Mouse (Mus musculus) limb, embryonic 11.5 days (tissue): Measurements from ENCODE around the gene Rsph1. TPM values are rescaled to one million over a fixed set of nuclear protein-coding genes. Genes with fewer than 3 reads are reported as not detected.

Source experiments
- ATAC-seq: fragments of 200-750 bp; cut with Nextera tagmentation; 2 replicates; pipeline ENCODE4 v1.8.0; 2017; ENCODE audit warnings: low read depth; ENCODE audit not compliant: insufficient number of reproducible peaks, low FRiP score, low TSS enrichment
- DNase-seq: peaks from one replicate; pipeline ENCODE4 v3.0.0-alpha.2; 2015; ENCODE audit warnings: low spot score
- H3K27ac ChIP-seq: fragments of 300-500 bp; sonication (generic); replicated peaks from 2 replicates; pipeline ENCODE4 v1.5.1; 2014; ENCODE audit warnings: low read depth, mild to moderate bottlenecking, low read length
- H3K27me3 ChIP-seq: fragments of 300-500 bp; sonication (generic); 2 replicates; pipeline ENCODE4 v1.6.1; 2014; ENCODE audit warnings: mild to moderate bottlenecking, low read length, mixed read lengths; ENCODE audit not compliant: control insufficient read depth, insufficient read depth
- H3K36me3 ChIP-seq: fragments of 300-500 bp; sonication (generic); 2 replicates; pipeline ENCODE4 v1.6.1; 2014; ENCODE audit warnings: mild to moderate bottlenecking, low read length, moderate library complexity, mixed read lengths; ENCODE audit not compliant: control insufficient read depth, insufficient read depth
- H3K4me1 ChIP-seq: fragments of 300-500 bp; sonication (generic); 2 replicates; pipeline ENCODE4 v1.6.1; 2014; ENCODE audit warnings: low read length, mixed read lengths; ENCODE audit not compliant: control insufficient read depth, insufficient read depth
- H3K4me2 ChIP-seq: fragments of 300-500 bp; sonication (generic); 2 replicates; pipeline ENCODE4 v1.6.1; 2014; ENCODE audit warnings: low read depth, mild to moderate bottlenecking, moderate library complexity; ENCODE audit not compliant: severe bottlenecking
- H3K4me3 ChIP-seq: fragments of 300-500 bp; sonication (generic); 2 replicates; pipeline ENCODE4 v1.5.1; 2014; ENCODE audit warnings: low read depth, low read length
- H3K9ac ChIP-seq: fragments of 300-500 bp; sonication (generic); 2 replicates; pipeline ENCODE4 v1.6.1; 2014; ENCODE audit warnings: mild to moderate bottlenecking, low read length
- H3K9me3 ChIP-seq: fragments of 300-500 bp; sonication (generic); 2 replicates; pipeline ENCODE4 v1.6.1; 2016; ENCODE audit warnings: low read length; ENCODE audit not compliant: control insufficient read depth
- WGBS: fragments of 180-500 bp; shearing (Covaris S2); extraction: QIAGEN DNeasy Blood & Tissue Kit; methylation state at CpG from one replicate; pipeline ENCODE4 v1.1.7; 2014; 5-methylcytosine and 5-hydroxymethylcytosine counted together
- polyA plus RNA-seq: library from polyadenylated mRNA; unstranded; fragments of >200 nt; fragmentation: Nextera tagmentation; extraction: Ambion mirVana; gene quantifications from 2 replicates; pipeline ENCODE4 v1.2.1, GENCODE M21; 2014

The Rsph1 gene
- polyA plus RNA-seq, result 0.44 and 0.73 TPM in 2 replicates

- Histone ChIP-seq H3K36me3 (no peaks in the 10 kb centered on the region), H3K4me1 (no peaks in the 10 kb centered on the region; the same call in 1 of the 2 replicates), H3K4me2 (peak within 1 kb of the TSS; percentile 67), H3K27ac (no peak within 1 kb of the TSS), H3K27me3 (no peaks in the 10 kb centered on the region), H3K4me3 (peak within 1 kb of the TSS; percentile 34), H3K9me3 (no peaks in the 10 kb centered on the region), H3K9ac (no peak within 1 kb of the TSS)
- ATAC-seq, result peak; percentile 70
- peak; percentile 90 for DNase-seq
- 11% methylated on average over 44 of the region's 44 CpGs for WGBS
These were observed at the start of gene Rsph1 for GRCm38 (mm10) chr17:31276922-31277918. Rsph1 (minus strand) TSS chr17:31277383.

DNA sequence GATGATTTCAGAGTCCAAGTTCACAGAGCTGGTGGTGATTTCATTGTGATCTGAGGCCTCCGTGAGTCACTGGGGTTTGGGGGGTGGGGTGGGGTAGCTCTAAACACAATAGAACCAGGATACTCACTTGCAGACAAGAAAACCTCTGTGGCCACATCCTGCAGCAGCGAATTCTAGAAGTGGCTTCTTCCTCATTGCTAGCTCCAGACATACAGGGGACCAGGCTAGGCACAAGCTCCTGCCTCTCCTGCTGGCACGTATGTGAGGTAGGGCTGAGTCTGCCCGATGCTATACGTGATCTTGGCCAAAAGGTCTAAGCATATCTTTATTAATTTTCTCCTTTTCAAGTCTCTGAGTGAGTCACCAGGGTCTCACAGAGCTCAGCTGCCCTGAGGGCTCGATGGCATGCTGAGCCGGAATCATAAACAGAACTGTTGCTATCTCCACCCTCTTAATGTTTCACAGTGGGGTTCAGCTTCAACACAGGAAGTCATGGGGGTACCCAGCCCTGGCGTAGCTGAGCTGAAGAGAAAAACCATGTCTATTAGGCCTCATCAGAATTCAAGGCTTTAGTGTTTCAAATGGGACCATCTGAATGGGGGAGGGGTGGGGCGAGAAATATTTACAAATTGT lies 49.2 kb upstream of the Rsph1 start:
- 49% methylated on average over 9 of the region's 9 CpGs for WGBS
- no peak overlapping the region for H3K27ac ChIP-seq
- ATAC-seq, result no peak

DNA sequence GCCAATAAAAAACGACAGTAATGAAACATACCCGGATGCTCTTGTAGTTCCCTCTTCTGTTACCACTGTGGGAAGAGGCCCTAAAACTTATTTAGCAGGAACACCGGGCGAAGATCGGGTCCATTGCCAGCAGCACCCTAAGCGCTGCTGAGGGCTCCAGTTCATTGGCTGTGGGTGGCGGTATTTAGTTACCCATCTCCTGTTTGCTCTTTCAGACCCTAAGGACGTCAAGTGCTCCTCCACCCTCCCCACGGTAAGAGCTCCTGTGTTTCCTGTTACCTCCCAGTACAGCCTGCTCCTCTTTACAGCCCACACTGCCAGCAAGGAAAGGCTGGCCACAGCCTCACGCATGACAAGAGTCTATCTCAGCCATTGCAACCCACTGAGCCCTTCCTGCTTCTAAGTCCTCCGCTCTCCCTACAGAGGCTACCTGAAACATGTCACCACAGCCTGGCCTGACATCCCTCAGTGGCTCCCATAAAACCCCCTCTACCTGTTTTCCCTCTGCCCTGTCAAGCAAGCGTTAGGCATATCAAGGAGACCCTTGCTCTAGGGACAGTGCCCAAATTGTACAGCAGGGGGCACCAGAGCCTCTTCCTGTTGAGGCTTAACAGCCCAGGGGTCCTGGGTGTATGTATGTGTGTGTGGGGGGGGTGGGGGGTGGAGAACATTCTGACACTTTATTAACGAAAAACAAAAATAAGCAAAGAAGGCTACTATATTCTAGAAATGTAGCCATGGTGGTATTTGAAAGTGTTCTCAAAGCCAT lies 48.5 kb upstream of the Rsph1 start:
- DNase-seq (peak; percentile 79), ATAC-seq (no peak)
- Histone ChIP-seq H3K27me3 (no peaks in the 10 kb centered on the region), H3K9me3 (no peaks in the 10 kb centered on the region), H3K36me3 (no peaks in the 10 kb centered on the region), H3K27ac (no peak overlapping the region), H3K4me3 (no peak overlapping the region), H3K9ac (no peak overlapping the region), H3K4me1 (no peaks in the 10 kb centered on the region; the same call in 1 of the 2 replicates), H3K4me2 (no peak overlapping the region)
- 75% methylated on average over 13 of the region's 13 CpGs for WGBS

More for the DNA sequence above, 49.2 kb upstream of the Rsph1 start:
- no peak for DNase-seq
- H3K4me2 ChIP-seq, result no peak overlapping the region
- no peaks in the 10 kb centered on the region; the same call in 1 of the 2 replicates for H3K4me1 ChIP-seq
- H3K27me3 ChIP-seq, result no peaks in the 10 kb centered on the region
- no peaks in the 10 kb centered on the region for H3K36me3 ChIP-seq
- H3K9me3 ChIP-seq, result no peaks in the 10 kb centered on the region
- no peak overlapping the region for H3K9ac ChIP-seq
- no peak overlapping the region for H3K4me3 ChIP-seq

DNA sequence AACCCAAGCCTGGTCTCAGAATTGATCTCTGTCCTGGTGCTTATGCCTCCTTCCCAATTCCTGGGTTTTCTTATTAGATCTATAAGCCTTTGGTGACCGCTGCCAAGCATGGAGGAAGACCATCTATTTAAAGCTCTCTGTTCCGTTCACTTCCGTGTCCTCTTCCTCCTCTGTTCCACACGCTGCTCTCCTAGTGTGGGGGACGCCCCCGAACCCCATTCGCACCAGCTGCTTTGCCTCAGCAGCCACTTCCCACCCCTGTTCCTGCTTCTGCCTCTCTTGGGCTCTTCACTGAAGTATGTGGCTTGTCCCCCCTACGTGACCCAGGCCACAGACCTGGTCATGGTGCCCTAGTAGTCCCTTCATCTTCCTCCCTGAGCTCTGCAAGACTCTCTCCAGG lies 47.0 kb upstream of the Rsph1 start:
- no peak overlapping the region for H3K9ac ChIP-seq
- no peak overlapping the region for H3K4me2 ChIP-seq
- H3K27ac ChIP-seq, result no peak overlapping the region
- H3K9me3 ChIP-seq, result no peaks in the 10 kb centered on the region
- H3K4me1 ChIP-seq, result no peaks in the 10 kb centered on the region; the same call in 1 of the 2 replicates
- 93% methylated on average over 8 of the region's 8 CpGs for WGBS
- no peaks in the 10 kb centered on the region for H3K27me3 ChIP-seq
- H3K36me3 ChIP-seq, result no peaks in the 10 kb centered on the region
- DNase-seq, result no peak
- no peak for ATAC-seq
- H3K4me3 ChIP-seq, result no peak overlapping the region

GRCm38 (mm10) chr17:31323379-31323778 lies 46.2 kb upstream of the Rsph1 start:
- WGBS, result 88% methylated on average over 4 of the region's 4 CpGs
- H3K27ac ChIP-seq, result no peak overlapping the region
- DNase-seq (no peak), ATAC-seq (no peak)
- H3K4me1 ChIP-seq, result no peaks in the 10 kb centered on the region; the same call in 1 of the 2 replicates
- H3K36me3 ChIP-seq, result no peaks in the 10 kb centered on the region
- H3K9ac ChIP-seq, result no peak overlapping the region
- H3K27me3 ChIP-seq, result no peaks in the 10 kb centered on the region
- H3K4me3 ChIP-seq, result no peak overlapping the region
- no peak overlapping the region for H3K4me2 ChIP-seq
- H3K9me3 ChIP-seq, result no peaks in the 10 kb centered on the region

DNA sequence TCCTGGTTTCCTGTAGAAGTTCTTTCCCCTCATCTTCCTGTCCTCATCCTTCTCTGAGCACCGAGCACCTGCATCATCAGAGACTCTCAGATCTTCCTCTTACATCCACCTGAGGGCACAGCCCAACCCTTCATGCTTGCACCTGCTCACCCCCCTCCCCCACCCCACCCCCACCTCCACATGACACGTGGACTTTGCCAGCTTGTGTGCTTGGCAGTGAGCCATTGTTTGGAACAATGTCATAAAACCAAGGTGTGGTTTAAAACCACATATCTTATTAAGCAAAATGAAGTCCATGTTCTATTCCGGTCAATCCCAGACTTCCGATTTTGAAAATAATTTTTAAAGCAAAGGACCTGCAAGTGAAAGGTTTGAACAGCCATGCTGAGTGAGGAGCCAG lies 45.3 kb upstream of the Rsph1 start:
- no peaks in the 10 kb centered on the region; the same call in 1 of the 2 replicates for H3K4me1 ChIP-seq
- no peak for ATAC-seq
- H3K36me3 ChIP-seq, result no peaks in the 10 kb centered on the region
- H3K9me3 ChIP-seq, result no peaks in the 10 kb centered on the region
- no peak overlapping the region for H3K9ac ChIP-seq
- H3K27me3 ChIP-seq, result no peaks in the 10 kb centered on the region
- DNase-seq, result no peak
- no peak overlapping the region for H3K4me2 ChIP-seq
- no peak overlapping the region for H3K27ac ChIP-seq
- H3K4me3 ChIP-seq, result no peak overlapping the region
- WGBS, result 83% methylated on average over 4 of the region's 4 CpGs

- Histone ChIP-seq H3K36me3 (no peaks in the 10 kb centered on the region), H3K4me2 (no peak overlapping the region), H3K4me3 (no peak overlapping the region), H3K9ac (no peak overlapping the region), H3K27me3 (no peaks in the 10 kb centered on the region), H3K4me1 (no peaks in the 10 kb centered on the region; the same call in 1 of the 2 replicates), H3K27ac (no peak overlapping the region), H3K9me3 (no peaks in the 10 kb centered on the region)
- WGBS, result 77% methylated on average over 12 of the region's 12 CpGs
- DNase-seq, result no peak
- no peak for ATAC-seq
These were observed 44.2 kb upstream of the Rsph1 start for GRCm38 (mm10) chr17:31321425-31321824.
